Mouse (Mus musculus) limb, embryonic 10.5 days (tissue): ENCODE measurements around the gene Gpr4. TPM values are rescaled to one million over a fixed set of nuclear protein-coding genes. Genes with fewer than 3 reads are reported as not detected.
A peak's percentile ranks its signal among the peaks of the same experiment; 100 is the strongest.

ENCODE experiments used
- DNase-seq: peaks from one replicate; pipeline ENCODE4 v3.0.0-alpha.2; 2017; ENCODE audit warnings: low spot score
- H3K27ac ChIP-seq: fragments of 300-500 bp; sonication (generic); 2 replicates; pipeline ENCODE4 v1.5.1; 2016; ENCODE audit warnings: mild to moderate bottlenecking
- H3K27me3 ChIP-seq: fragments of 300-500 bp; sonication (generic); 2 replicates; pipeline ENCODE4 v1.6.1; 2016; ENCODE audit warnings: low read depth, mild to moderate bottlenecking; ENCODE audit not compliant: poor library complexity, severe bottlenecking
- H3K36me3 ChIP-seq: fragments of 300-500 bp; sonication (generic); 2 replicates; pipeline ENCODE4 v1.6.1; 2016; ENCODE audit warnings: mild to moderate bottlenecking, moderate library complexity
- H3K4me1 ChIP-seq: fragments of 300-500 bp; sonication (generic); 2 replicates; pipeline ENCODE4 v1.6.1; 2016
- H3K4me3 ChIP-seq: fragments of 300-500 bp; sonication (generic); 2 replicates; pipeline ENCODE4 v1.5.1; 2016; ENCODE audit warnings: mild to moderate bottlenecking, moderate library complexity
- H3K9me3 ChIP-seq: fragments of 300-500 bp; sonication (generic); replicated peaks from 2 replicates; pipeline ENCODE4 v1.6.1; 2016; ENCODE audit warnings: mild to moderate bottlenecking
- WGBS: fragments of 180-500 bp; shearing (Covaris S2); methylation state at CpG from one replicate; pipeline ENCODE4 v1.1.7; 2016; 5-methylcytosine and 5-hydroxymethylcytosine counted together
- polyA plus RNA-seq: library from polyadenylated mRNA; unstranded; fragments of >200 nt; fragmentation: Nextera tagmentation; extraction: Ambion mirVana; gene quantifications from 2 replicates; pipeline ENCODE4 v1.2.1, GENCODE M21; 2016

Gene Gpr4
- polyA plus RNA-seq, 1 experiment from 2014 or later = 8.5 TPM

GRCm38 (mm10) chr7:19257390-19258022, 45.2 kb downstream of the Gpr4 start:
- 38% methylated on average over 11 of the region's 11 CpGs for WGBS
- no peaks in the 10 kb centered on the region for H3K4me1 ChIP-seq
- H3K36me3 ChIP-seq = peaks cover 78% of the 10 kb centered on the region
- H3K27ac ChIP-seq = no peak overlapping the region
- no peak overlapping the region for H3K4me3 ChIP-seq
- H3K27me3 ChIP-seq = no peaks in the 10 kb centered on the region
- peak; percentile 60 for DNase-seq
- no peaks in the 10 kb centered on the region for H3K9me3 ChIP-seq

GRCm38 (mm10) chr7:19258336-19258735, 46.0 kb downstream of the Gpr4 start:
- peaks cover 86% of the 10 kb centered on the region for H3K36me3 ChIP-seq
- H3K4me3 ChIP-seq = no peak overlapping the region
- no peak overlapping the region for H3K27ac ChIP-seq
- no peaks in the 10 kb centered on the region for H3K27me3 ChIP-seq
- no peaks in the 10 kb centered on the region for H3K9me3 ChIP-seq
- no peak for DNase-seq
- WGBS = 80% methylated on average over 3 of the region's 3 CpGs
- H3K4me1 ChIP-seq = no peaks in the 10 kb centered on the region

- Histone ChIP-seq H3K4me3 (no peak overlapping the region), H3K27ac (no peak overlapping the region)
These were observed 52.8 kb downstream of the Gpr4 start for GRCm38 (mm10) chr7:19265147-19265546.

GRCm38 (mm10) chr7:19265928-19266822, 53.8 kb downstream of the Gpr4 start:
- peaks cover 51% of the 10 kb centered on the region for H3K4me1 ChIP-seq
- peaks cover 72% of the 10 kb centered on the region for H3K36me3 ChIP-seq
- DNase-seq = no peak
- 0 out of 2 replicates have a peak overlapping the region, but pooled peaks have one; percentile 3 for H3K4me3 ChIP-seq
- no peaks in the 10 kb centered on the region for H3K27me3 ChIP-seq
- H3K27ac ChIP-seq = peak overlapping the region; percentile 44; the same call in 1 of the 2 replicates
- 87% methylated on average over 10 of the region's 10 CpGs for WGBS
- H3K9me3 ChIP-seq = no peaks in the 10 kb centered on the region

More at GRCm38 (mm10) chr7:19265147-19265546, 52.8 kb downstream of the Gpr4 start:
- Histone ChIP-seq H3K4me1 (peaks cover 43% of the 10 kb centered on the region), H3K9me3 (no peaks in the 10 kb centered on the region), H3K27me3 (no peaks in the 10 kb centered on the region), H3K36me3 (peaks cover 82% of the 10 kb centered on the region)
- WGBS = 69% methylated on average over 7 of the region's 7 CpGs
- no peak for DNase-seq

GRCm38 (mm10) chr7:19267051-19267450, 54.7 kb downstream of the Gpr4 start:
- WGBS = 80% methylated on average over 10 of the region's 10 CpGs

GRCm38 (mm10) chr7:19268993-19269681, 56.8 kb downstream of the Gpr4 start:
- no peak for DNase-seq
- Histone ChIP-seq H3K27ac (peak overlapping the region; percentile 95), H3K9me3 (no peaks in the 10 kb centered on the region), H3K27me3 (no peaks in the 10 kb centered on the region), H3K4me3 (peak overlapping the region; percentile 94), H3K4me1 (peaks cover 57% of the 10 kb centered on the region), H3K36me3 (peaks cover 42% of the 10 kb centered on the region)
- WGBS = 41% methylated on average over 10 of the region's 10 CpGs

More at GRCm38 (mm10) chr7:19267051-19267450, 54.7 kb downstream of the Gpr4 start:
- H3K4me1 ChIP-seq = peaks cover 51% of the 10 kb centered on the region
- no peak overlapping the region for H3K4me3 ChIP-seq
- no peak for DNase-seq
- H3K27me3 ChIP-seq = no peaks in the 10 kb centered on the region
- H3K9me3 ChIP-seq = no peaks in the 10 kb centered on the region
- peaks cover 63% of the 10 kb centered on the region for H3K36me3 ChIP-seq
- H3K27ac ChIP-seq = 0 out of 2 replicates have a peak overlapping the region, but pooled peaks have one; percentile 44

GRCm38 (mm10) chr7:19269721-19270441, 57.5 kb downstream of the Gpr4 start:
- DNase-seq = peak; percentile 78
- Histone ChIP-seq H3K36me3 (peaks cover 35% of the 10 kb centered on the region), H3K9me3 (no peaks in the 10 kb centered on the region), H3K27ac (peak overlapping the region; percentile 95), H3K27me3 (no peaks in the 10 kb centered on the region), H3K4me3 (peak overlapping the region; percentile 94), H3K4me1 (peaks cover 57% of the 10 kb centered on the region)
- 0% methylated on average over 19 of the region's 19 CpGs for WGBS

- peak overlapping the region; percentile 94 for H3K4me3 ChIP-seq
- H3K4me1 ChIP-seq = peaks cover 54% of the 10 kb centered on the region
- H3K9me3 ChIP-seq = no peaks in the 10 kb centered on the region
- WGBS = 0% methylated on average over 21 of the region's 21 CpGs
- peaks cover 28% of the 10 kb centered on the region for H3K36me3 ChIP-seq
- H3K27me3 ChIP-seq = no peaks in the 10 kb centered on the region
- DNase-seq = peak; percentile 67
- H3K27ac ChIP-seq = peak overlapping the region; percentile 95
These were observed 58.3 kb downstream of the Gpr4 start for GRCm38 (mm10) chr7:19270509-19271237.

GRCm38 (mm10) chr7:19271238-19272172, 59.2 kb downstream of the Gpr4 start, which contains the start of gene Vasp:
Gene Vasp, minus strand, starts transcription at chr7:19271817.
- no peaks in the 10 kb centered on the region for H3K9me3 ChIP-seq
- H3K4me1 ChIP-seq = peaks cover 46% of the 10 kb centered on the region
- H3K27me3 ChIP-seq = no peaks in the 10 kb centered on the region
- H3K4me3 ChIP-seq = peak within 1 kb of the TSS; percentile 94
- peak; percentile 88 for DNase-seq
- peak within 1 kb of the TSS; percentile 95 for H3K27ac ChIP-seq
- peaks cover 20% of the 10 kb centered on the region for H3K36me3 ChIP-seq
- WGBS = 1% methylated on average over 62 of the region's 62 CpGs

- Histone ChIP-seq H3K4me3 (peak overlapping the region; percentile 94), H3K4me1 (peaks cover 38% of the 10 kb centered on the region), H3K36me3 (peaks cover 12% of the 10 kb centered on the region), H3K9me3 (no peaks in the 10 kb centered on the region), H3K27me3 (peaks cover 5% of the 10 kb centered on the region), H3K27ac (peak overlapping the region; percentile 95)
- 1% methylated on average over 36 of the region's 36 CpGs for WGBS
- peak; percentile 88 for DNase-seq
These were observed 59.9 kb downstream of the Gpr4 start for GRCm38 (mm10) chr7:19272173-19272764.
